Mouse (Mus musculus) c-Kit-positive CD71-negative TER-119-negative erythroid progenitor cells, embryonic 14.5 days (primary cell): Measurements from ENCODE around the gene Adamts9.

Experiments used
- DNase-seq: peaks from one replicate; pipeline ENCODE4 v3.0.0-alpha.2; 2013; ENCODE audit warnings: low read depth

Gene Adamts9

DNA sequence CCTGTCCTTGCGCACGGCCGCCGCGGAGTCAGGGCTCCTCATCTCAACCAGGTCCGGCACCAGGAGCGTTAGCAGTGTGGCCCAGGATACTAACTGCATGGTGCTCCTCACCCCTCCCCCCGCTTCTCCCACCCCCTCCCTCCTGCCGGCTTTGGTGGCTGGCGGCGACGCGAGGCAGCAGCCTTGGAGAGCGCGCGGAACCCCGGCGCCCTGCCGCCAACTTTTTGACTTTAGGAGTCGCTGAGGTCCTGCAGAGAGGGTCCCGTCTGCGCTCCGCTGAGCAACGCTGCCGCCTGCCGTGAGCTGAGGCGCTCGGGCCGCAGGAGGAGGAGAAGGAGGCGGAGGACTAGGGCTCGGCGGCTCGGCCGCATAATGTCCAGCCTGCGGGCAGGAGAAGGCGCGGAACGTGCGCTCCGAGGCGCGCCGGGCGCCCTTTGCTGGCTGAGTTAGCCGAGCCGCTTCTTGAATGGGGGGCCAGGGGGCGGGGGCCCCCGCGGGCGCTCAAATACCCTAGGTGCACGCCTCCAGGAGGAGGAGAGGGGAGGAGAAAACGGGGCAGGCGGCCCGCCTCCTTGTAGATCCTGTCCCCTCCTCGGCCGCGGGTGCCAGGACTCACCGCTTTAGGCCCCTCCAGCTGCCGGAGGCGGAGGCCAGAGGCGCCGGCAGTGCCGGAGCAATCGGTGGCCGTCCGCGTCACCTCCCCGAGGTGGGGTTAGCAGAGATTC is at the start of gene Adamts9:
TSS of gene Adamts9 (minus strand) at position 436 of the 725 bp plus-strand sequence.
- DNase-seq = no peak

DNA sequence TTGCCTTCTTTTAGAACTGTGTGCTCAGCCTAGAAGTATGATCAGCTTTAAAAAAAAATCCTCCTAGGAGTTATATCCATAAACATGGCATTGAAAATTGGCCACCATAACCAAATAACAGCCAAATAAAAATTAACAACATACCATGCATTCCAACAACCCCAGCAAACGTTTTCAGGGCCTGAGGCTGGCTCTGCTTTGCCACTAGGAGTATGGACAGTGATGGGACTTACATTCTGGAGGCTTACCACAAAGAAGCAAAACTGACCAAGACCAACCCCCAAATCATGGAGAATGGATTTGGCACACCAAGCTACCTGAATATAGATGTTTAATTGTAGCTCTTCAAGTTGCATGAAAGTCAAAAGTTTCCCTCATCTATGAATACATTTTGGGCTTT is 48.3 kb upstream of the Adamts9 start:
- DNase-seq = no peak

DNA sequence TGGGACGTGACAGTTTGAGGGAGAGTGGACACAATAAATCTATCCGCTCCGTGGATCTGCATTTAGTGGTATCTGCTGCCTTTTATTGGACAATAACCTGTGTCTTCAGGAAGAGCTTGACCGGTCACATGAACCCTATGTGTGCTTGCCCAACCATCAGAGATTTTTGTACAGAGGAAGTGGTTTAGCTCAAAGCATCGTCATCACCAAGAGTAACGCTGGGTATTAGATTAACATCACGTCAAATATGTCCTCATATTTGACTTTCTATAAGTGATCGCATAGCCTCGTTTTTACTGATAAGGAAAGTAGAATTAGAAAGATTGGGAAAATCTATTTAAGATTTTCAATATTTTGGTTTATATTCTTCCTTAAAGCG is 45.3 kb upstream of the Adamts9 start:
- no peak for DNase-seq

DNA sequence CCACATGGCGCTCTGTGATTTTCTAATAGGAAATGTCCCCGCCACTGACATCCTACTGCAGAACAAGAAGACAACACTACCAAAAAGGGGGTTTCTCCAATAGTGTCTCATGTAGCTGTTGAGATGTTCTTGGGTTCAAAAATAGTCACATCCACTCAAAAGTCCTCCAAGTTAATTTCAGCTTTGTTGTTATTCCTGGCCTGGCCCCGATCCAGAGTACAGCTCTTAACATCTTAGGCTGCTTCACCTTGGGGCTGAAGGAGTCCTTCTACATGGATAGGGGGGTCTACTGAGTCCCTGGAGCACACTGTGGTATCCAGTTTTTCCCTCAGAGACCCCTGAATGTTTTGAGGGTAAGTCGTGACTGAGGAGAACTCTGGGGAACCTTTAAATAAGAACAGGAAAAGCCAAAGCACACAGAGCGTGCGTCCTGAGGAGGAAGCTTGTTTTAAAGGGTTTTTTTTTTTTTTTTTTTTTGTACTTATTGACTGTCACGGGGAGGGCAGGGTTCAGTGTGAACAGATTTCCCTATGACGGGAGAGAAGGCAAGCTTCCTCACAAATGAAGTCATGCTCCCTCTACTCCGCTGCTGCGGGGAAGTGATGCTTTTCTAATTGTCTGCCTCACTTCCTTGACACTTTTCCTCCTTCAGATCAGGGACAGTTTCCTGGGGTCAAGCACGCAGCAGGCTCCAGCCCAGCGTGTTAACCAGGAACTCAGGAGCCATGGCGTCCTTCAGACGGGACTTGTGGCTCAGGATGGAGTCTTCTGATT is 44.7 kb upstream of the Adamts9 start:
- no peak for DNase-seq

DNA sequence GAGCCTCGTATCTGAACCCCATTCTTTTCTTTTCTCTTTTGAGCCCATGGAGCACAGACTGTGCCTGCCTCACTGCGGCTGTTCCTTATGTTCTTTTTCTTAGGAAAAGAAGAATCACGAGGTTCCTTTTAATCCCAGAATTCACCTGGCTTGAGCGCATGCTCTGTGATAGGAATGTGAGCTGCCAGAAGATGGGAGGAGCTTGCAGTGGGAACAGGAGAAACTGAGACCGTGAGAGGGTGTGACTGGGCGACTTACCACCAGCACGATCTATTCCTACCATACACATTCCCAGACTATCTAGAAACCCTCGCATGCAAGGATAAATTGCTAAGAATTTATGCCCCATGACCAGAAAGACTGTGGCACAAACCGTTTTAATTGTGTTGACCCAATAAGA is 44.1 kb upstream of the Adamts9 start:
- no peak for DNase-seq

DNA sequence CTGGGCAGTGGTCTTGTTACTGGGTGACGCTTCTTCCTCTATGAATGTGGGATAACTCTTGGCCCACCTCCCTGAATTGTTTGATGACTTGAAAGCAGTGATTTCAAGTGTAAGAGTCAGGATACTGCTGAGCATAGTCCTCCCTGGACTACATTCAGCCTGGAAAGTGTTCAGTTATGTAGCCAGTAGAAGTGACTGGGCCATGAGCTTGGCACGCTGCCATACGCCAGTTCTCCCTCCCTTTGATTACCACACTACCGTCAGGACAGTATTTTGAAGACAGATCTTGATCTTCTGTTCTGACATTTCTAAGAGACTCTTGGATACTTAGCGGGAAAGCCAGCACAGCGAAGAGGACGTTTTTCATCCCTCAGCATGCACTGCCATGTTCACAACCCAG is 40.1 kb upstream of the Adamts9 start:
- no peak for DNase-seq

DNA sequence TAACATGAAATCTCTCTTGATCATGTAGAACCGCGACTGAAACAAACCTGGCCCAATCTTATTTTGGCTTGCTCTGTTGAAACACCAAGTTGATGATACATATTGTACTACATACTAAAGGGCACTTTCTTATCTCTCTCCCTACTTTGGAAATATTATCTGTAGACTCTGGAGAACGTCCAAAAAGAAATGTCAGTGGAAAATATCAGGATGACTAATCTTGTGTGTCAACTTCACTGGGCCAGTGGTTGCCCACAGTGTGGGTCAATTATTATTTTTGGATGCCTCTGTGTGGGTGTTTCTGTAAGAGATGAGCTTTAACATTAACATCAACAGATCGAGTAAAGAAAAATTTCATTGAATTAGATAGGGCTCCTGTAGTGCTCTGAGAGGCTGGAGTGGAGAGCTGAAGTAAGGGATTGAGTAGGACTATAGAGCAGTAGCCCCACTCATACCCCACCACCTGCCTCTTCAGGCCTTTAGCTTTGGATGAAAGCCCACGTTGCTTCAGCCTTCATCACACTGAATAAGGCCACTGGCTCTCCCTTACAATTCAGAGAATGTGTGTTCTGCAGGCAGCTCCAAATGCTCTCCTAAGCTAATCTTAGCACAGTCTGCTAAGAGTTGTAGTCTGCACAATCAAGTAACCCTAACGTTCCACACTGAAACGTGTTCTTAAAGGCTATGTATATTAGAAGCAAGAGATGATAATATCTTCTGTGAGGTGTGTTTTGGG is 38.3 kb upstream of the Adamts9 start:
- no peak for DNase-seq

DNA sequence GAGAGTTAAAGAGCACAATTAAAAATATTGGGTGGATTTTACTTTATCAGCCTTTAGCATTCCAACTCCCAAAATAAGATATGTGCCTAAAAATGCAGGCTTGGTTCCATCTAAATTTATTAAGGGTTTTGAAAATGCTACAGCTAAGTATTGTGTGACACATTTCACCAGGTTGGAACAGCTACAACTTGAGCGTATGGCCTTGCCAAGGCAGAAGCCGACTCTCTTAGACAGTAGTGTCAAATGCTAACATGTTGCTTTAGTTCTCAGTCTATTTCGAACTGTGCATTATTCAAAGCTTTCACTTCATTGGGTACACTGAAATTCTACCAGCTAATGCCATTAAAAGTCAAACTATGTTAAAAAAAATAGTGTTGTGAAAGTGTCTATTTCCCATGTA is 30.0 kb upstream of the Adamts9 start:
- DNase-seq = no peak

DNA sequence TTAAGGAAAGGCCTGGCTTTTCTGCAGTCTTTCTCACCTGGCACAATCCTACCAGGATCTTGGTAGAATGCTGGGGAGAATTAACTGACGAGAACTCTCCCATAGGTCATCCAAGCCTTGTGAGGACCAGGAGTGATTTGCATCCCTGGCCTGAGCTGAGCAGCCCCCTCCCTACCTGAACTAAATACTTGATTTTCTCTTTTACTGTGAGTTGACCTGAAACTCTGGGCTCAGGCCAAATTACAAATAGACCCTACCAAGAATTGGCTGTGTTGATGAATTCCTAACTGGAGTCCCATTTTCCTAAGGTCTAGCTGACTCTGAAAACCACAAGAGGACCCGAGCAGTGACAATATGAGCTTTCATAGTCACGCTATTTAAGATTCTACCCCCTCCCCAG is 25.4 kb upstream of the Adamts9 start:
- no peak for DNase-seq

DNA sequence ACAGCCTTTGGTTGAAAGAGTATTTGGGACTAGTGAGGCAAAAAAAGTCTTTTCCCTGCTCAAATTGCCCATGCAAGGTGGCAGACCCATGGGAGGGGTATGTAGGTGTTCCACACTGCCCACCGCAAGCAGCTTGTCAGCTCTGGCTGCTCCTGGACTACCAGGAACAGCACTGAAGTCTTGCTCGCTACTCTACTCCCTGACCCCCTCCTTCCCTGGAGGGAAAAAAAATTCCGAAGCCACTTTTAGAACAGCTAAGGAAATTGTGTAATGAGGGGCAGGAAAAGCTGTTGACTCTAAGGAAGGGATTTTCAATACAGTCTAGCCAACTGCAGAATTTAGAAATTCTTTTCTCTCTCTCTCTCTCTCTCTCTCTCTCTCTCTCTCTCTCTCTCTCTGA is 24.9 kb upstream of the Adamts9 start:
- no peak for DNase-seq

DNA sequence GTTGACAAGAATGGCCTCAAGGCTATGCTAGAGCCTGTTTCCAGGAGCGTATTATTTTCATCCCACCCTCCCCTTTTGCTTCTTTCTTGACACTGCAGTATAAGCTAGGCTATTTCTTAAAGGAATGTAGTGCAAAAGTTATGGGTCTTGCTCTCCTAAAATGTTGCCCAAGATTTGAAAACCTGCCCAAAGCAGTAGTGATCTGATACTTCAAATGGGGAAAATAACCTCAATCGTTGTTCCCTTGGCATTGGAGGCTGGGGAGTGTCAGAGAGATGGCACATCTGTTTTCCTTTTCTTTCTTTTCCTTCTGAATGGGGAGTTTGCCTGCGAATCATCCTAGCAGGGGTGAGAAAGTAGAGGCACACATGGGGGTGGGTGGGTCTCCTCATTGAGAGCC is 19.7 kb upstream of the Adamts9 start:
- no peak for DNase-seq

DNA sequence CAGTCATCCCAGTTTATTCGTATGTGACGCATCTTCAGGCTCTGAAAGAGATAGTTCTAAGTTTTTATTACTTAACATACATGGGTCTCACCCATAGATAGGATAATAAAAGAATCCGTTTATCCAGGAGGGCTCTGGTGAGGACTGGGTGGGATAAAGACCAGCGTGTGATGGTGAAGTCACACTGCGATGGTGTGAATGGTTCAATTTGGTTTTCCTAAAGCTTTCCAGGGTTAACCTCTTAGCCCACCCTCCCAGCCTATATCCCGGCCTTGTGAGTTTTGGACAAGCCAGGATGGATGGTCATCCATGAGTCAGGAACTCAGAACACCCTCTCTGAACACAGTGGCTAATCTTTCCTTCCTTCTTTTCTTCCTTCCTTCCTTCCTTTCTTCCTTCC is 17.7 kb upstream of the Adamts9 start:
- no peak for DNase-seq

DNA sequence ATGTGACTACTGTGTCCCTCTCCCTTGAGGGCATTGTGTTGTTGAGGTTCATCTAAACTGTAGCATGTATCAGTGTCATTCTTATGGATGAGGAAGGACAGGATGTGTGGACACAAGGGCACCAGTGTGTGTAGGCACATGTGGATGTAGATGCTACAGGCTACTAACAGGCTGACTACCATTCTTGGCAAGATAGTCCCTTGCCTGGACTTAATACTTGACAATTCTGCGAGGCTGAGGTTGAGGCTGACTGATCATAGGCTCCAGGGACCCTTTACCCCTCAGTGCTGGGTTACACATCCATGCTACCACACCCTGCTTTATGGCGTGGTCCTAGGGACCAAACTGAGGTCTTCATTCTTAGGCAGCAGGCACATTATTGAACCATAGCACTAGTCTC is 16.1 kb upstream of the Adamts9 start:
- no peak for DNase-seq

DNA sequence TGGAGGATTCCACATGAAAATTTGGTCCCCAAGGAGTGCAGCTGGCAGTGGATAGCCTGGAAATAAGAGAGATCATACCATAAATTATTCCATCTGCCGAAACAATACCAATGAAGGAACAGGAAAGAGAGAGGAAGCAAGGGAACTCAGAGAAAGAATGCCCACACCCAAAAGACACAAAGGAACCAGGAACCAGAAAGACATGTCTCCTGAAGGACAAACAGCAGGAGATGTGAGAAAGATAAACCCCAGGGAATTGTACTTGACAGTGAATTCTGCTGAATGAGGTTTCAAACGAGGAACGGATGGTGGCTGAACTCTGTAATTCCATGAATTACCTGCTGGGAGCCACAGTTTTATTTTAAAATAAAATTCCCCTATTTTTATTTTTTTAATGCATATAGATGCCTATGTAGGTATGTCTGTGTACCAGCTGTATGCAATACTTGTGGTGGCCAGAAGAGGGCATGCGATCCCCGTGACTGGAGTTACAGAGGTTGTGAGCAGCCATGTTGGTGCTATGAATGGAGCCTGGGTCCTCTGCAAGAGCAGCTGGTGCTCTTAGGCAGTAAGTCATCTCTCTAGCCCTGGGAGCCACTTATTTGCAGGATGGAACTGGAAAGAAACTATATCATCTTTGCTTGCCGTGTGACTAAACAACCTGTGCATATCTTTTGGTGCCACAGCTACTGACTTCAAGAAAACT is 4.2 kb upstream of the Adamts9 start:
- DNase-seq = no peak

DNA sequence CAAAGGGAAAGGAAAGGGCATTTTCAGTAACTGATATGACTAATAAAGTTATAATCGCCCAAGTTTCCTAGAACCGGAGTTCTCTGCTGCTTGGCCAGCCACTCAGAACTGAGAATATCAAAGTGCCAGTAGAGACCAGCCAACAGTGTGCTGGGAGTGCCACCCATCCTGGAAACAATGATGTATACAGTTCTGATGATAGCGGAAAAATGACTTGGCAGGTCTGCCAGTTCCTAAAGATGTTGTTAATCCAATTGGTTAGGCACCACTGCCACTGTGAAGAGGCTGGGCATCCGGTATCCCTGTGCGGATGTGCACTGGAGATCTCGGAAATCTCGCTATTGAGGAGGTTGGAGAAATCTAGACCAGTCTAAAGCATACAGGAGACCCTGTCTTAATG is 1.4 kb upstream of the Adamts9 start:
- no peak for DNase-seq

DNA sequence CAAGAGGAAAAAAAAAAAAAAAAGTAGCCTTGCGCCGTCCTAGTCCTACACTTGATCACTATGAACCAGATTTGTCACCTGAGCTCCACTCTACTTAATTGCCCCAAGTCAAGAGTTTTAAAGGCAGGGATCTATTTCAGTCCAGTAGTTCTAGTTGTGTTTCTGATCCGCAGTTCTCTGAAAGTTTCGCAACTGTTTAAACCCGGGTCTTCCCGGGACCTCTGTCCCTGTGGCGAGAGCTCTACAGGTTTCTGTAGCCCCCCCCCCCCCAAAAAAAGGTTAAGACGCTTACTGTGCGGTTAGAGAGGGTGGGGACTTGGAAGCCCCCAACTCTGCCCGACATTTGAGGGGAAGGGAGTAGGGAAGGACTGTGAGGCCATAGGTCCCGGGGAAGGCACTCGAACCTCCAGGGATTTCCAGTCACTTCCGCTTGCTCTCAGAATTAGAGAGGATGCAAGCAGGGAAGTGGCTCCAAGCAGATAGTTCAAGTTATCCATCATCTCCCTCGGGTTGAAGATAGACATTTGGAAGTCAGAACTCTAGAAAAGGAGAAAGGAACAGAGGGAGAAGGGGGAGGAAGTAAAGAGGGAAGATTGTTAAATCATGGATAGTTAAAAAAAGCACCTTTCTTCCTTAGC is 875 bp upstream of the Adamts9 start:
- no peak for DNase-seq

DNA sequence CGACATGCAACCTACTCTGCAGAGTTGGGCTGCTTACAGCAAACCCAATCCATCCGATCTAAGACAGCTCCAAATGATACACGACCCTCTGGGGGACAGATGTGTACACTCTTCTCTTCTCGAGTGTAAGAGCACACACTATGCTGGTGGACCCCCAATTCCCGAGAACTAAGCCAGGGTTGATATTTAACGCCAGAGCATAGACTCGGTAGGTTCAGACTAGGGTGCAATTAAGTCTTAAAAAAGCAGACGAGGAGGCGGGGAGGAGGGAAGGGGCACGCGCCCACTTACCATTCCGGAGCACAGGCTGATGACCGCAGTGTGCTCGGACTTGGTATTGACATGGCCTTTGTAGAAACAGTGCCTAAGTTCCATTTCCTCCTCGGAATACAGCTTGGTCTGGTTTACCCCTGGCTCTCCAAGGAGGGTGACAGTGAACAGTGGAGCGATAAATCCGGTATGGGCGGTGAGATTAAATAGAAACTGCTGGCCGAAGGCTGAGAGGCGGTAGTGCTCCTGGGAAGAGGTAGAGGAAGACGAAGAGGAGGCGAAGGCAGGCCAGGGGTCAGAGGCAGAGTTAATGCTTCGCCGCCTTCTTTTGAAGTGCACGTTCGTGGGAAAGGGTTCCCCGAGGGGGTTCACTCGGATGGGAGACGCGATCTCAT is 1.4 kb downstream of the Adamts9 start:
- no peak for DNase-seq

DNA sequence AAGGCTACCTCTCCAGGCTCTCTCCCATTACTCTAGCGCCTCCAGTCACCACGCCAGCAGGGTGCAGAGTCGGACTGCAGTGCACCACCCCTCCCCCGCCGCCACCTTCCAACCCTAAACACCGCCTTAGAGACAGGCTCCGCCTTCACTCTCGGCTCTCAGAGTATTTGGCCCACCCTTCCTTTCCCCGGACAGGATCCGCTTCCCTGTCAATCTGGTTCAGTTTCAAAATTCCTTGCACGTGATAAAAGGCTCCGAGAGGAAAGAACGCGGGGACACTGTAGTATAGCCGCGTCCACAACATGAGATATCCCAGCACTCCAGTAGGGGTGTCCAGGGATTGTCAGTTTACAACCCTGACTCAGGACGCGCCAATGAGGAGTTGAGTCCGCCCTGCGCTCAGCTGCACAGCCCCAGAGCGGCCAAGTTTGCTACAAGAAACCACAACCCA is 2.0 kb downstream of the Adamts9 start:
- DNase-seq = no peak

DNA sequence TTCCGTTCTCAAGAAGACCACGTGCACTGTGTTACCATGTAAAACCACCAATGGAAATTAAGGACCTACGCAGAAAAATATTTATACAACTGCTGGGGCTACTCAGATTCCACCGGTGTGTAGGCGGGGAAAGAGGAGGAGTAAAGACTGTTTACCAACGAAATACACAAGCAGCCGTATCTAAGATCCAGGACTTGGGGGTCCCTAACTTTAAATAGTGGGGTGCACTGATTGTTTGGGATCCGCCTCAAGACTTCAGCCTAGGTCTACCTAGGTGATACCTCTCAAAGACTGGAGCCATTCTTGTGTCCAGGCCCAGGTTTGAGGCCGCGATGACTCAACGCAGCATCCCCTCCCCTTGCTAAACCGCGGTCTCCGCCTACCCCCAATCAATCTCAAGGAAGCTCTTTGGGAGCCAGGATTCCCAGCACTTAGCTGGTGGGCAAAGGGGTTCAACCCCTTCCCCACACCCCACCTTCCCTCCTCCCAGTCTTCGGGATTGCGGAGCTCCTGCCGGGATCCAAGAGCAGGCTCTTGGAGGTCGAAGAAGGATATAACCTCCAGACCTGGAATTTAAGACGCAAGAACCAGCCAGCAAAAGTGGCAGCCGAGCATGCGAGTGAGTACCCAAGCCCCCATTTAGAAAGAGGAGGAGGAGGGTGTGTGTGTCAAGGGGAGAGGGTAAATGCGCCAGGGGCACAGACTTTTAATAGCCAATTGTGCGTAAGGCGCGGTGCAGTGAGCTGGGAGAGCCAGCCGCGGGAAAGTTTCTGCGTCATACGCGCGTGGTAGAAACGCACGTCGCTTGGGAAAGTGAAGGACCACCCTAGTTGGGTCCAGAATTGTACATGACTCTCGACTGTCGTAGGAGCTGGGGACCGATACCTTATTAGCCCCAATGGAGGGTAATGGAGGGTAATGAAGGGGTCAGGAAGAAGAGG is 2.8 kb downstream of the Adamts9 start:
- DNase-seq = no peak

DNA sequence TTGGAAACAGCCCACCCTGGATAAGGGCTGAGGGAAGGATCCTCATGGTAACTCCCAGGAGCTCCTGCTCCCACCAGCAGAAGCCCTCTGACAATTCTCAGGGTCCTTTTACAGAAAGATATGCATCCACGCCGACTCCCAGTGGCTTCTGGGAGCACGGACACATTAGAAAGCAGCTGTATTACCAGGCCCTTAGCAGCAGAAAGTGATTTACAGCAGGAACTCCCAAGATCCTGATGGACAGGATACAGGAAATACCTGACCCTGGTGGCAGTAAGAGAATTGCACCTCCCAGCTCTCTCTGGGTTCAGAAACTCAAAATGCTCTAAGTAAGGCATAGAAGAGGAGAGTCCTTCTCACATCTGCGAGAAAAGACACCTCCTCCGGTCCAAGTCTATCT is 15.0 kb downstream of the Adamts9 start:
- DNase-seq = no peak
